Mouse (Mus musculus) olfactory bulb, adult 2 months (tissue): ENCODE data around the gene Herc1. TPM values are rescaled to one million over a fixed set of nuclear protein-coding genes. Genes with fewer than 3 reads are reported as not detected.
A peak's percentile ranks its signal among the peaks of the same experiment; 100 is the strongest.

Source experiments
- H3K27ac ChIP-seq: fragments of 200-500 bp; 2 replicates; pipeline ENCODE4 v1.5.1; 2012; ENCODE audit warnings: low read depth, low read length; ENCODE audit not compliant: insufficient read depth
- H3K4me1 ChIP-seq: fragments of 200-500 bp; 2 replicates; pipeline ENCODE4 v1.6.1; 2012; ENCODE audit warnings: low read length; ENCODE audit not compliant: control insufficient read depth, insufficient read depth
- H3K4me3 ChIP-seq: fragments of 200-500 bp; 2 replicates; pipeline ENCODE4 v1.5.1; 2012; ENCODE audit warnings: mild to moderate bottlenecking, low read depth, low read length, moderate library complexity; ENCODE audit not compliant: insufficient read depth
- CTCF ChIP-seq: fragments of 200-500 bp; IDR thresholded peaks from 2 replicates; pipeline ENCODE4 v1.5.1; 2012; ENCODE audit warnings: low read depth, mild to moderate bottlenecking, low read length, moderate library complexity; ENCODE audit not compliant: insufficient read depth
- POLR2A ChIP-seq: fragments of 200-500 bp; IDR thresholded peaks from 2 replicates; pipeline ENCODE4 v1.6.1; 2012; ENCODE audit warnings: mild to moderate bottlenecking, low read depth, low read length, moderate library complexity; ENCODE audit not compliant: insufficient read depth
- WGBS: fragments of 180-500 bp; shearing (Covaris S2); methylation state at CpG from one replicate; pipeline ENCODE4 v1.1.7; 2018; 5-methylcytosine and 5-hydroxymethylcytosine counted together
- polyA plus RNA-seq: library from polyadenylated mRNA; stranded (reverse); fragments of >200 nt; gene quantifications from 2 replicates; pipeline ENCODE4 v1.2.4, GENCODE M21; 2012; ENCODE audit warnings: low replicate concordance; ENCODE audit not compliant: missing spikeins, insufficient read depth, insufficient read length

The Herc1 gene
- polyA plus RNA-seq = 148 and 162 TPM in 2 replicates

- under 1% methylated on average over 85 of the region's 85 CpGs for WGBS
- Histone ChIP-seq H3K4me3 (peak within 1 kb of the TSS; percentile 98), H3K27ac (peak within 1 kb of the TSS; percentile 98), H3K4me1 (no peaks in the 10 kb centered on the region)
- peak; percentile 88 for TF ChIP-seq POLR2A
- no peak for TF ChIP-seq CTCF
These were observed at the start of gene Herc1 for GRCm38 (mm10) chr9:66349860-66350787. Herc1 (plus strand) TSS chr9:66350450.

- TF ChIP-seq CTCF = no peak
- no peak for TF ChIP-seq POLR2A
- whole genome bisulfite sequencing = 88% methylated on average over 3 of the region's 3 CpGs
- H3K27ac ChIP-seq = peak overlapping the region; percentile 6; the same call in 1 of the 2 replicates
- H3K4me3 ChIP-seq = no peak overlapping the region
- H3K4me1 ChIP-seq = peaks cover 10% of the 10 kb centered on the region
These were observed 45.7 kb upstream of the Herc1 start for GRCm38 (mm10) chr9:66304320-66305090.

GRCm38 (mm10) chr9:66305121-66306112, 44.8 kb upstream of the Herc1 start:
- H3K4me3 ChIP-seq = peak overlapping the region; percentile 42
- peaks cover 10% of the 10 kb centered on the region for H3K4me1 ChIP-seq
- WGBS = 17% methylated on average over 25 of the region's 25 CpGs
- no peak for TF ChIP-seq CTCF
- no peak for TF ChIP-seq POLR2A
- peak overlapping the region; percentile 94 for H3K27ac ChIP-seq

- Histone ChIP-seq H3K4me3 (no peak overlapping the region), H3K4me1 (peaks cover 10% of the 10 kb centered on the region), H3K27ac (peak overlapping the region; percentile 94; the same call in 1 of the 2 replicates)
- WGBS = 81% methylated on average over 3 of the region's 3 CpGs
- TF ChIP-seq POLR2A (no peak), CTCF (no peak)
These were observed 43.8 kb upstream of the Herc1 start for GRCm38 (mm10) chr9:66306414-66306813.

- Histone ChIP-seq H3K4me1 (peaks cover 13% of the 10 kb centered on the region), H3K27ac (no peak overlapping the region), H3K4me3 (no peak overlapping the region)
- TF ChIP-seq CTCF (no peak), POLR2A (no peak)
- WGBS = 71% methylated on average over 2 of the region's 2 CpGs
These were observed 42.9 kb upstream of the Herc1 start for GRCm38 (mm10) chr9:66307341-66307740.

GRCm38 (mm10) chr9:66308741-66309140, 41.5 kb upstream of the Herc1 start:
- TF ChIP-seq CTCF (no peak), POLR2A (no peak)
- H3K4me3 ChIP-seq = no peak overlapping the region
- peaks cover 13% of the 10 kb centered on the region for H3K4me1 ChIP-seq
- 74% methylated on average over 4 of the region's 4 CpGs for WGBS
- H3K27ac ChIP-seq = no peak overlapping the region

- TF ChIP-seq POLR2A = no peak
- no peak for TF ChIP-seq CTCF
- H3K4me3 ChIP-seq = no peak overlapping the region
- 57% methylated on average over 3 of the region's 3 CpGs for WGBS
- peaks cover 9% of the 10 kb centered on the region for H3K4me1 ChIP-seq
- no peak overlapping the region for H3K27ac ChIP-seq
These were observed 38.8 kb upstream of the Herc1 start for GRCm38 (mm10) chr9:66311458-66311857.

GRCm38 (mm10) chr9:66316603-66317002, 33.6 kb upstream of the Herc1 start:
- Histone ChIP-seq H3K4me3 (no peak overlapping the region), H3K4me1 (peaks cover 7% of the 10 kb centered on the region), H3K27ac (peak overlapping the region; percentile 40)
- 25% methylated on average over 2 of the region's 2 CpGs for WGBS
- TF ChIP-seq CTCF (no peak), POLR2A (no peak)
